Mouse (Mus musculus): ENCODE data around the gene Mpdu1.
A peak's percentile ranks its signal among the peaks of the same experiment; 100 is the strongest.
"Not testable (repeated sequence)": the region's sequence is repeated elsewhere in the genome, so short reads cannot be mapped to it uniquely, and the experiment has no call there.

Gene Mpdu1

DNA sequence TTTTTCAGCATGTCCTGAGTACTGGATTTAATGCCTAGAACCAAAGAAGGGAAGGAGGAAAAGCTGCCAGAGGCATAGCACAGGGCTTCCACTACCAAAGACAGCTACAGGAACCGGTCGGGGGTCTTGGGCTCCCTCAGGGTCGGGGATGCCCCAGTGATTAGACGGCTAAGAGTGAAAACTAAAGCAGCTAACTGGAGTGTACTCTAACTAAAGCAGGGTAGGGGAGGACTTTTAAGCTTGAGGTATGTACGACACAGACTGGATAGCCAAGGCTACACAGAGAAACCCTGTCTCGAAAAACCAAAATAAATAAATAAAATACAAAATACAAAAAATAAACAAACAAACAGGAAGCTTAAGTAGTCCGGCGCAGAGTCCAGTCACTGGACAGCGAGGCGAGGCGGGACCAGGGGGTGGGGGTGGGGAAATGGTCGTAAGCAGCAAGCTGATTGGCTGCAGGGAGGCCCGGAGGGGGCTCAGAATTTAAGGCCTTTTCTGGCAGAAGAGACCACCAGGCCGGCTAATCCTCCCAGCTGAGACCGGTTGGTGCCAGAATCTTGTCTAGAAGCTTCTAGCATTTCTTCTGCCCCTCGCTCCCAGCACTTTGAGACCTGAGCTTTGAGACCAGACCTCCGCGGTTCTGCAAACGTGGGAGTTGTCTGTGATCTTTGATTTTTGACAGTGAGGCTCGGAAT lies 40.7 kb downstream of the Mpdu1 start, which contains the start of gene Sat2:
Gene Sat2 (plus strand): TSS at position 454 of the 698 bp plus-strand sequence.
- no peak for DNase-seq (ENCODE audit: low spot score in 2 of 2)

- no peak for DNase-seq (ENCODE audit: low spot score in 2 of 2)
Observed at GRCm38 (mm10) chr11:69620394-69621081, 41.9 kb downstream of the Mpdu1 start.

- DNase-seq (ENCODE audit: low spot score in 2 of 2) = no peak
Observed at GRCm38 (mm10) chr11:69617805-69618204, 44.6 kb downstream of the Mpdu1 start, which contains the start of gene Shbg. Shbg (minus strand) TSS chr11:69617905.

GRCm38 (mm10) chr11:69616781-69617180 lies 45.7 kb downstream of the Mpdu1 start:
- DNase-seq (ENCODE audit: low spot score in 2 of 2) = no peak

- not testable (repeated sequence) for DNase-seq (ENCODE audit: low spot score in 2 of 2)
Observed at GRCm38 (mm10) chr11:69614257-69614588, 48.2 kb downstream of the Mpdu1 start.

- peak; percentile 65 to 74 for DNase-seq (ENCODE audit: low spot score in 2 of 2)
Observed at GRCm38 (mm10) chr11:69613553-69614256, 48.7 kb downstream of the Mpdu1 start.

GRCm38 (mm10) chr11:69610899-69611298 lies 51.5 kb downstream of the Mpdu1 start:
- DNase-seq (ENCODE audit: low spot score in 2 of 2) = no peak

- DNase-seq (ENCODE audit: low spot score in 2 of 2) = no peak
Observed at GRCm38 (mm10) chr11:69609416-69609815, 53.0 kb downstream of the Mpdu1 start.

GRCm38 (mm10) chr11:69608525-69608924 lies 53.9 kb downstream of the Mpdu1 start:
- no peak for DNase-seq (ENCODE audit: low spot score in 2 of 2)

DNA sequence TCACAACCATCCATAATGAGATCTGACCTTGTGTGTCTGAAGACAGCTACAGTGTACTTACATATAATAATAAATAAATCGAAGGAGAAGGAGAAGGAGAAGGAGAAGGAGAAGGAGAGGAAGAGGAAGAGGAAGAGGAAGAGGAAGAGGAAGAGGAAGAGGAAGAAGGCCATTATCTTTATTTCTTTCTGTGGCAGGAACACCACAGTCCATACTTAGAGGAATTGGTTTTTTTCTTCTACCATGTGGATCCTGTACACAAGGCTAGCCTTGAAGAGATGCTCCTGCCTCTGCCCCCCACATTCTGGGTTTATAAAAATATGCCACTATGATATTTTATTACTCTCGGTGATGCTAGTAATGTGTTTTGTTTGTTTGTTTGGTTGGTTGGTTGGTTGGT lies 55.6 kb downstream of the Mpdu1 start:
- no peak for DNase-seq (ENCODE audit: low spot score in 2 of 2)
